Mouse (Mus musculus) lung, postnatal 0 days (tissue): Measurements from ENCODE around the gene Fat3.

ENCODE experiments used
- CTCF ChIP-seq: IDR thresholded peaks from 2 replicates; pipeline ENCODE4 v1.5.1; 2016; ENCODE audit warnings: antibody characterized with exemption, mild to moderate bottlenecking
- EP300 ChIP-seq: IDR thresholded peaks from 2 replicates; pipeline ENCODE4 v1.6.1; 2016; ENCODE audit warnings: antibody characterized with exemption, mild to moderate bottlenecking, control low read depth

DNA sequence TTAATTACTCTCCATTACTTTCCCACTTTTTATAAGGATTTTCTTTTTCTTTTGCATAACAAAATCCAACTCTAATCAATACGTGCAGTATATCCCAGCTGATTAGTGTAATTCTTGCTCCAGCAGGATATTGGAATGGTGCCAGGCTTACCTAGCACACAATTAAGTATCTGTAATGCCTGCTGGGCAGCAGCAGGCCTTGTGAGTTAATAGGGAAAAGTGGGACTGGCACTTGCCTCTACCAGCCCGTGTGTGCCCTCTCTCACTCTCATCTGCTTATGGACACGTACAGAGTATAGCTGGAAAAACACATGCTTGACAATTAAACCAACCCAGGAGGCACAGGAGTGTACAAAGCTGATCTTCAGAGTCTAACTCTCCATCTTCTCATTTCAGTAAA, 11.4 kb downstream of the Fat3 start:
- TF ChIP-seq EP300 (no peak), CTCF (no peak)
